Mouse (Mus musculus): ENCODE measurements around the gene Crb1. TPM values are rescaled to one million over a fixed set of nuclear protein-coding genes. Genes with fewer than 3 reads are reported as not detected.
A peak's percentile ranks its signal among the peaks of the same experiment; 100 is the strongest.

Crb1 gene
- polyA plus RNA-seq, 1 experiment = not detected

GRCm38 (mm10) chr1:139192635-139193034 lies 184.3 kb downstream of the Crb1 start:
- TF ChIP-seq CTCF (IDR thresholded peaks at IDR 0.05; ENCODE audit: extremely low read depth, insufficient read length, insufficient replicate concordance, low read depth, low read length) (no peak), POLR2A (IDR thresholded peaks at IDR 0.05; ENCODE audit: low read depth, low read length) (no peak)
- H3K4me1 ChIP-seq (ENCODE audit: control insufficient read depth, insufficient read depth, insufficient read length, low read length) = no peaks in the 10 kb centered on the region
- 85% methylated on average over 3 of the region's 3 CpGs for WGBS
- no peak overlapping the region for H3K27ac ChIP-seq (ENCODE audit: insufficient read depth, low read depth, low read length)
- no peaks in the 10 kb centered on the region for H3K36me3 ChIP-seq (ENCODE audit: control insufficient read depth, insufficient read depth, low read length)
- H3K4me3 ChIP-seq (ENCODE audit: low read depth, low read length) = no peak overlapping the region
- no peaks in the 10 kb centered on the region for H3K27me3 ChIP-seq (ENCODE audit: control insufficient read depth, insufficient read depth, low read length)

DNA sequence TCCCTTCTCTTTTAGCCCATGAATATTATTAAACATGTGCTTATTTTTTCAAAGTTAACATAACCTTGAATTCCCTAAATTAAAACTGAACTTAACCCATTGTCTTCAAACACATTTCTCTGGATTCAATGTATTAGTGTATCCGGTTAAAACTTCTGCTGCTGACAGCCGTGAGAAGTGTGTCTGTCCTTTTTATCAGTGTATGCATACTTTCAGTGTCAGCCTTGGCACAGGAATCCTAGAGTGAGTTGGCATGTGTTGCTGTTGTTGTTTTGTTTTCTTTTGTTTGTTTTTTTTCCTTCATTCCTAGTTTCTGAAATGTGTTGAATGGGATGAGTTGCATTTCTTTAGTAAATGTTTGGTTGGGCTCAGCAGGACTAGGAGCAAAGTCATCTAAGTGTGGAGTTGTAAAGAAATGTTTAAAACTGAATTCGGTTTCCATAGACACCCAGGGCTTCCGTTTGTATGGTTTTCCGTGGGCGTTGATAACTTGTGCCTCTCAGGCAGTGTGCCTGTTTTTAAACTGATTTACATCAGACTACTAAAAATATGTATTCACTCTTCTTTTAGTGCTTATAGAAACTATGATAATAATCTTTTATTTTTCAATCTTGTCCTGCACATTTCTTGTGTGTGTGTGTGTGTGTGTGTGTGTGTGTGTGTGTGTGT lies 196.3 kb downstream of the Crb1 start:
- Histone ChIP-seq H3K27ac (ENCODE audit: insufficient read depth, low read depth, low read length) (no peak overlapping the region), H3K4me1 (ENCODE audit: control insufficient read depth, insufficient read depth, insufficient read length, low read length) (no peaks in the 10 kb centered on the region), H3K4me3 (ENCODE audit: low read depth, low read length) (no peak overlapping the region), H3K27me3 (ENCODE audit: control insufficient read depth, insufficient read depth, low read length) (no peaks in the 10 kb centered on the region), H3K36me3 (ENCODE audit: control insufficient read depth, insufficient read depth, low read length) (no peaks in the 10 kb centered on the region; the same call in 1 of the 2 replicates)
- TF ChIP-seq CTCF (IDR thresholded peaks at IDR 0.05; ENCODE audit: extremely low read depth, insufficient read length, insufficient replicate concordance, low read depth, low read length) (no peak), POLR2A (IDR thresholded peaks at IDR 0.05; ENCODE audit: low read depth, low read length) (no peak)
- 43% methylated on average over 6 of the region's 6 CpGs for WGBS

DNA sequence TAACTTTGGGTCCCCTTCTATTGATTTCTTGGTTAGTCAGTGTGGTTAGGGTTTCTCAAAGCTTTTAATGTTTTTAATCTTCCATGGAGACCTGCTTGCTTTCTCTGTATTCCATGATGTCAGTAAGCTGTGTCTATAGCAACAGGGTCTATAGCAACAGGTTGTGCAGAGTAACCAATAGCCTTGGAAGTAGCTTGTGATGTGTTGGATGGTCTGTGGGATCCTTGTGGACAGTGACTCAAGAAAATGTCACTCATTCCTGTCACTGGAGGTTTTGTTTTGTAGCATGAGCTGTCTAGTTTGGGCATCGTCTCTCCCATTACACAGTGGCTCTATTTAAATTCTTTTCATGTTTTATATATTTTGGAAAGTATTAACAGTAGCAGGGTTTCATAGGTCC lies 197.2 kb downstream of the Crb1 start:
- no peaks in the 10 kb centered on the region for H3K4me1 ChIP-seq (ENCODE audit: control insufficient read depth, insufficient read depth, insufficient read length, low read length)
- WGBS = 58% methylated on average over 1 of the region's 1 CpGs
- TF ChIP-seq POLR2A (IDR thresholded peaks at IDR 0.05; ENCODE audit: low read depth, low read length) (no peak), CTCF (IDR thresholded peaks at IDR 0.05; ENCODE audit: extremely low read depth, insufficient read length, insufficient replicate concordance, low read depth, low read length) (no peak)
- no peaks in the 10 kb centered on the region; the same call in 1 of the 2 replicates for H3K36me3 ChIP-seq (ENCODE audit: control insufficient read depth, insufficient read depth, low read length)
- no peak overlapping the region for H3K4me3 ChIP-seq (ENCODE audit: low read depth, low read length)
- H3K27ac ChIP-seq (ENCODE audit: insufficient read depth, low read depth, low read length) = no peak overlapping the region
- no peaks in the 10 kb centered on the region for H3K27me3 ChIP-seq (ENCODE audit: control insufficient read depth, insufficient read depth, low read length)

DNA sequence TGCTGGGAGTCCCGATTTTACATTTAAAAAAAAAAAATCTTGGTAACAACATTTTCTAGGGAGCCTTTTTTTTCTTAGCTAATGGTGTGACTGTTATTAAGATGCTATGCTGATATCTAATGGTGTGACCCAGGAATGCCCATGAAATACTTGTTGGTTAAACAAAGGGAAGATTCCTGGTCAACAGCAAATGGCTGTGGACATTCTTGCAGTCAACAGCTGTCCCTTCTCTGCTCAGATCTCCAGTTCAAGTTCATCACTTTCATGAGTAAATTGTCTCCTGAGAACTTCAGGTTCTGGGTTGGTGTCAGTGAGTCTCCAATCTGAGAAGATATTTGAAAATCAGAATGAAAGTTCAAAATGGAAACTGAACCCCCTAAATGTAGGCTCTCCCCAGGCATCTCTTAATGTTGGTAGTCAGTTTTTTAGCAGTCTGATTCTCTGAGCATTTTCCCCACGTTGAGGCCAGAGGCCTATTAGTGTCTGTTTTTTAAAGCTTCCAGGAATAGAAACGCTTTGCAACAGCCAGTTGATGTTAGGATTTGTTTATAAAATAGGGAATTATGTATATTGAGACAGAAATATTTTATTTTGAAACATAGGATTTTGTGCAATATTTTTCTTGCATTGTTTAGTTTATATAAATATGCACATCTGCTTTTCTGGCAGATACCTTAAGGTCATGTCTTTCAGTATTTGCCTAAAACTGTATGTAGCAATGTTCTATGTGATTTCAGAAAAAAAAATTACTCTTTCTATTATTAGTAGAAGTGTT lies 202.7 kb downstream of the Crb1 start:
- no peaks in the 10 kb centered on the region for H3K4me1 ChIP-seq (ENCODE audit: control insufficient read depth, insufficient read depth, insufficient read length, low read length)
- no peak overlapping the region for H3K27ac ChIP-seq (ENCODE audit: insufficient read depth, low read depth, low read length)
- 77% methylated on average over 3 of the region's 3 CpGs for WGBS
- no peak overlapping the region for H3K4me3 ChIP-seq (ENCODE audit: low read depth, low read length)
- TF ChIP-seq POLR2A (IDR thresholded peaks at IDR 0.05; ENCODE audit: low read depth, low read length) = no peak
- no peak for TF ChIP-seq CTCF (IDR thresholded peaks at IDR 0.05; ENCODE audit: extremely low read depth, insufficient read length, insufficient replicate concordance, low read depth, low read length)
- H3K36me3 ChIP-seq (ENCODE audit: control insufficient read depth, insufficient read depth, low read length) = peaks cover 29% of the 10 kb centered on the region
- H3K27me3 ChIP-seq (ENCODE audit: control insufficient read depth, insufficient read depth, low read length) = no peaks in the 10 kb centered on the region

DNA sequence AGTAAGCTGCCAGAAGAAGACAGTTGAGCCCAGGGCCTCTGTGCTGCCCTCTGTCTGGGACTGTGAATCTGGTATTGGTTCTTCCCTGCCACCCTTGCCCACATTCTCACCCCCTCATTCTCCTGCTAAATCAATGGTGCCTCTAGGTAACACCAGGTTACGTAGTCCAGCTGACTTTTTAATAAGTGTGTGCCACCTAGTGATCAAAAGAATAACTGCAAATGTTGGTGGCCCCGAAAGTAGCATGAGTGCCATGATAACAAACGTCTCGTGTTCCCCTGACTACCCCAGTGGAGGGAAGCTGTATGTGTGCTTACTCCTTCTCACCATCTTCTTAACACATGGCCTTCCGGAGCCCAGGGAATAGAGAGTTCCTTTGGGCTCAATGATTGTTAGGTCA lies 214.1 kb downstream of the Crb1 start:
- Histone ChIP-seq H3K36me3 (ENCODE audit: control insufficient read depth, insufficient read depth, low read length) (peaks cover 7% of the 10 kb centered on the region), H3K4me1 (ENCODE audit: control insufficient read depth, insufficient read depth, insufficient read length, low read length) (no peaks in the 10 kb centered on the region), H3K27ac (ENCODE audit: insufficient read depth, low read depth, low read length) (no peak overlapping the region), H3K27me3 (ENCODE audit: control insufficient read depth, insufficient read depth, low read length) (no peaks in the 10 kb centered on the region), H3K4me3 (ENCODE audit: low read depth, low read length) (no peak overlapping the region)
- 56% methylated on average over 5 of the region's 5 CpGs for WGBS
- TF ChIP-seq CTCF (IDR thresholded peaks at IDR 0.05; ENCODE audit: extremely low read depth, insufficient read length, insufficient replicate concordance, low read depth, low read length) (peak; percentile 13; the same call in 1 of the 2 replicates), POLR2A (IDR thresholded peaks at IDR 0.05; ENCODE audit: low read depth, low read length) (no peak)

- Histone ChIP-seq H3K4me3 (ENCODE audit: low read depth, low read length) (no peak overlapping the region), H3K4me1 (ENCODE audit: control insufficient read depth, insufficient read depth, insufficient read length, low read length) (no peaks in the 10 kb centered on the region), H3K27ac (ENCODE audit: insufficient read depth, low read depth, low read length) (no peak overlapping the region), H3K27me3 (ENCODE audit: control insufficient read depth, insufficient read depth, low read length) (no peaks in the 10 kb centered on the region), H3K36me3 (ENCODE audit: control insufficient read depth, insufficient read depth, low read length) (peaks cover 5% of the 10 kb centered on the region; the same call in 1 of the 2 replicates)
- WGBS = 66% methylated on average over 3 of the region's 3 CpGs
- TF ChIP-seq CTCF (IDR thresholded peaks at IDR 0.05; ENCODE audit: extremely low read depth, insufficient read length, insufficient replicate concordance, low read depth, low read length) = 0 out of 2 replicates have a peak, but pooled peaks have one; percentile 6
- TF ChIP-seq POLR2A (IDR thresholded peaks at IDR 0.05; ENCODE audit: low read depth, low read length) = no peak
Observed at GRCm38 (mm10) chr1:139161619-139162018, 215.3 kb downstream of the Crb1 start.

DNA sequence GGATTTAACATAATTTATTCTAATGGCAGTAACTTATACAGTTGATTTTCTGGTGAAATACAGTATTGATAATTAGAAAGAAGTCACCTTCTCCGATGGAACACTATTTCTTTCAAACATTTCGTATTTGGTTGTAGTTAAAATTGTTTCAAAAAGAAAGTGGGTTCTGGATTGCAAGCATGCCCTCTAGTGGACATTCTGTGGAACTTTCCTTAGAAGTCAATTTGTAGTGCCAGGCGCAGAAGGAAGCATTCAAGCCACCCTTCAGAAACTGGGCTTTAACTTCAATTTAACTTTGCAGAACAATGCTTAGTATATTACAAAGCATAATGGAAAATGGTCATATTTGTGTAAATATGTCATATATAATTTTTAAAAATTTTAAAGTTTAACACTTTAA lies 220.5 kb downstream of the Crb1 start:
- peaks cover 2% of the 10 kb centered on the region; the same call in 1 of the 2 replicates for H3K36me3 ChIP-seq (ENCODE audit: control insufficient read depth, insufficient read depth, low read length)
- WGBS = 25% methylated on average over 3 of the region's 3 CpGs
- no peaks in the 10 kb centered on the region for H3K4me1 ChIP-seq (ENCODE audit: control insufficient read depth, insufficient read depth, insufficient read length, low read length)
- no peaks in the 10 kb centered on the region for H3K27me3 ChIP-seq (ENCODE audit: control insufficient read depth, insufficient read depth, low read length)
- H3K4me3 ChIP-seq (ENCODE audit: low read depth, low read length) = no peak overlapping the region
- TF ChIP-seq CTCF (IDR thresholded peaks at IDR 0.05; ENCODE audit: extremely low read depth, insufficient read length, insufficient replicate concordance, low read depth, low read length) (no peak), POLR2A (IDR thresholded peaks at IDR 0.05; ENCODE audit: low read depth, low read length) (no peak)
- H3K27ac ChIP-seq (ENCODE audit: insufficient read depth, low read depth, low read length) = no peak overlapping the region

Data from small intestine, adult 2 months (tissue).